Mouse (Mus musculus) heart, embryonic 16.5 days (tissue): ENCODE results near the gene Nedd9. TPM values are rescaled to one million over a fixed set of nuclear protein-coding genes. Genes with fewer than 3 reads are reported as not detected.

Experiments
- ATAC-seq: fragments of 200-750 bp; cut with Nextera tagmentation; replicated peaks from 2 replicates; pipeline ENCODE4 v1.8.0; 2017; ENCODE audit warnings: moderate number of reproducible peaks; ENCODE audit not compliant: insufficient read depth, low FRiP score; ENCODE audit errors: extremely low read depth
- H3K27ac ChIP-seq: fragments of 300-500 bp; sonication (generic); 2 replicates; pipeline ENCODE4 v1.5.1; 2014; ENCODE audit warnings: mild to moderate bottlenecking, low read length, control low read depth, moderate library complexity
- H3K27me3 ChIP-seq: fragments of 300-500 bp; sonication (generic); 2 replicates; pipeline ENCODE4 v1.6.1; 2014; ENCODE audit warnings: low read length, mixed read lengths; ENCODE audit not compliant: control insufficient read depth, insufficient read depth
- H3K36me3 ChIP-seq: fragments of 300-500 bp; sonication (generic); 2 replicates; pipeline ENCODE4 v1.6.1; 2014; ENCODE audit not compliant: control insufficient read depth, insufficient read depth
- H3K4me1 ChIP-seq: fragments of 300-500 bp; sonication (generic); 2 replicates; pipeline ENCODE4 v1.6.1; 2014; ENCODE audit warnings: low read length, mixed read lengths; ENCODE audit not compliant: control insufficient read depth, insufficient read depth
- H3K4me2 ChIP-seq: fragments of 300-500 bp; sonication (generic); 2 replicates; pipeline ENCODE4 v1.6.1; 2014; ENCODE audit warnings: low read depth, mild to moderate bottlenecking, control low read depth, low read length
- H3K4me3 ChIP-seq: fragments of 300-500 bp; sonication (generic); 2 replicates; pipeline ENCODE4 v1.5.1; 2014; ENCODE audit warnings: mild to moderate bottlenecking, control low read depth, low read length
- H3K9ac ChIP-seq: fragments of 300-500 bp; sonication (generic); 2 replicates; pipeline ENCODE4 v1.6.1; 2014; ENCODE audit warnings: low read length, control low read depth
- H3K9me3 ChIP-seq: fragments of 300-500 bp; sonication (generic); replicated peaks from 2 replicates; pipeline ENCODE4 v1.6.1; 2016; ENCODE audit warnings: low read length; ENCODE audit not compliant: control insufficient read depth
- WGBS: fragments of 180-500 bp; shearing (Covaris S2); extraction: QIAGEN DNeasy Blood & Tissue Kit; methylation state at CpG from one replicate; pipeline ENCODE4 v1.1.7; 2014; 5-methylcytosine and 5-hydroxymethylcytosine counted together
- polyA plus RNA-seq: library from polyadenylated mRNA; unstranded; fragments of >200 nt; fragmentation: Nextera tagmentation; extraction: Ambion mirVana; gene quantifications from 2 replicates; pipeline ENCODE4 v1.2.1, GENCODE M21; 2015

Gene Nedd9
- polyA plus RNA-seq, 1 experiment from 2014 or later, result 19.5 TPM

- ATAC-seq, result no peak
- H3K27ac ChIP-seq, result no peak overlapping the region
- no peak overlapping the region for H3K9ac ChIP-seq
- H3K9me3 ChIP-seq, result no peaks in the 10 kb centered on the region
- H3K4me1 ChIP-seq, result no peaks in the 10 kb centered on the region
- no peak overlapping the region for H3K4me3 ChIP-seq
- no peaks in the 10 kb centered on the region for H3K36me3 ChIP-seq
- H3K27me3 ChIP-seq, result 0 out of 2 replicates have a peak, but pooled peaks cover 2% of the 10 kb centered on the region
- H3K4me2 ChIP-seq, result no peak overlapping the region
- WGBS, result 86% methylated on average over 3 of the region's 3 CpGs
These were observed 4.7 kb downstream of the Nedd9 start for GRCm38 (mm10) chr13:41482408-41483011.

- WGBS, result 63% methylated on average over 13 of the region's 15 CpGs
- Histone ChIP-seq H3K9ac (no peak overlapping the region), H3K4me2 (no peak overlapping the region), H3K36me3 (no peaks in the 10 kb centered on the region), H3K9me3 (no peaks in the 10 kb centered on the region), H3K4me1 (no peaks in the 10 kb centered on the region), H3K27ac (no peak overlapping the region), H3K4me3 (no peak overlapping the region), H3K27me3 (peaks cover 5% of the 10 kb centered on the region; the same call in 1 of the 2 replicates)
- ATAC-seq, result no peak
These were observed 7.3 kb downstream of the Nedd9 start for GRCm38 (mm10) chr13:41479737-41480435.

GRCm38 (mm10) chr13:41476216-41476615 is 10.9 kb downstream of the Nedd9 start:
- Histone ChIP-seq H3K4me2 (no peak overlapping the region), H3K4me3 (no peak overlapping the region), H3K27me3 (peaks cover 15% of the 10 kb centered on the region), H3K4me1 (no peaks in the 10 kb centered on the region), H3K27ac (no peak overlapping the region), H3K36me3 (no peaks in the 10 kb centered on the region), H3K9ac (no peak overlapping the region), H3K9me3 (no peaks in the 10 kb centered on the region)
- WGBS, result 70% methylated on average over 4 of the region's 4 CpGs
- ATAC-seq, result no peak

GRCm38 (mm10) chr13:41474365-41474764 is 12.8 kb downstream of the Nedd9 start:
- WGBS, result 68% methylated on average over 5 of the region's 5 CpGs
- Histone ChIP-seq H3K9ac (no peak overlapping the region), H3K27me3 (peaks cover 15% of the 10 kb centered on the region), H3K4me3 (no peak overlapping the region), H3K4me2 (no peak overlapping the region), H3K9me3 (no peaks in the 10 kb centered on the region), H3K36me3 (no peaks in the 10 kb centered on the region), H3K27ac (no peak overlapping the region), H3K4me1 (no peaks in the 10 kb centered on the region)
- no peak for ATAC-seq

GRCm38 (mm10) chr13:41473504-41473903 is 13.7 kb downstream of the Nedd9 start:
- ATAC-seq, result no peak

GRCm38 (mm10) chr13:41472878-41473424 is 14.2 kb downstream of the Nedd9 start:
- peaks cover 22% of the 10 kb centered on the region for H3K27me3 ChIP-seq
- H3K9ac ChIP-seq, result no peak overlapping the region
- no peaks in the 10 kb centered on the region for H3K4me1 ChIP-seq
- H3K4me3 ChIP-seq, result no peak overlapping the region
- H3K4me2 ChIP-seq, result no peak overlapping the region
- 69% methylated on average over 5 of the region's 5 CpGs for WGBS
- no peak overlapping the region for H3K27ac ChIP-seq
- H3K9me3 ChIP-seq, result no peaks in the 10 kb centered on the region
- no peaks in the 10 kb centered on the region for H3K36me3 ChIP-seq
- ATAC-seq, result no peak

More at GRCm38 (mm10) chr13:41473504-41473903, 13.7 kb downstream of the Nedd9 start:
- H3K4me3 ChIP-seq, result no peak overlapping the region
- no peak overlapping the region for H3K9ac ChIP-seq
- H3K9me3 ChIP-seq, result no peaks in the 10 kb centered on the region
- no peaks in the 10 kb centered on the region for H3K4me1 ChIP-seq
- H3K36me3 ChIP-seq, result no peaks in the 10 kb centered on the region
- peaks cover 16% of the 10 kb centered on the region for H3K27me3 ChIP-seq
- no peak overlapping the region for H3K4me2 ChIP-seq
- no peak overlapping the region for H3K27ac ChIP-seq
- 82% methylated on average over 4 of the region's 4 CpGs for WGBS

- Histone ChIP-seq H3K9ac (no peak overlapping the region), H3K27me3 (peaks cover 50% of the 10 kb centered on the region), H3K36me3 (no peaks in the 10 kb centered on the region), H3K9me3 (peaks cover 2% of the 10 kb centered on the region; the same call in 1 of the 2 replicates), H3K27ac (no peak overlapping the region), H3K4me1 (no peaks in the 10 kb centered on the region), H3K4me3 (no peak overlapping the region), H3K4me2 (no peak overlapping the region)
- WGBS, result 68% methylated on average over 5 of the region's 5 CpGs
- ATAC-seq, result no peak
These were observed 18.9 kb downstream of the Nedd9 start for GRCm38 (mm10) chr13:41468277-41468676.

- H3K27ac ChIP-seq, result peak overlapping the region; percentile 83
- no peak overlapping the region for H3K4me2 ChIP-seq
- H3K27me3 ChIP-seq, result peaks cover 58% of the 10 kb centered on the region
- H3K9me3 ChIP-seq, result peaks cover 2% of the 10 kb centered on the region; the same call in 1 of the 2 replicates
- no peaks in the 10 kb centered on the region for H3K36me3 ChIP-seq
- no peak overlapping the region for H3K9ac ChIP-seq
- no peaks in the 10 kb centered on the region for H3K4me1 ChIP-seq
- WGBS, result 54% methylated on average over 2 of the region's 2 CpGs
- H3K4me3 ChIP-seq, result no peak overlapping the region
- no peak; the same call in 1 of the 2 replicates for ATAC-seq
These were observed 20.1 kb downstream of the Nedd9 start for GRCm38 (mm10) chr13:41467036-41467435.

GRCm38 (mm10) chr13:41466616-41467015 is 20.5 kb downstream of the Nedd9 start:
- no peaks in the 10 kb centered on the region for H3K36me3 ChIP-seq
- no peak for ATAC-seq
- H3K4me2 ChIP-seq, result no peak overlapping the region
- no peaks in the 10 kb centered on the region for H3K4me1 ChIP-seq
- WGBS, result 85% methylated on average over 4 of the region's 4 CpGs
- H3K9me3 ChIP-seq, result peaks cover 2% of the 10 kb centered on the region; the same call in 1 of the 2 replicates
- peaks cover 61% of the 10 kb centered on the region for H3K27me3 ChIP-seq
- H3K27ac ChIP-seq, result peak overlapping the region; percentile 83
- H3K4me3 ChIP-seq, result no peak overlapping the region
- no peak overlapping the region for H3K9ac ChIP-seq
